Mouse (Mus musculus) neural tube, embryonic 12.5 days (tissue): ENCODE data around the gene Erich2. TPM values are rescaled to one million over a fixed set of nuclear protein-coding genes. Genes with fewer than 3 reads are reported as not detected.
A peak's percentile ranks its signal among the peaks of the same experiment; 100 is the strongest.

Experiments
- ATAC-seq: fragments of 200-750 bp; cut with Nextera tagmentation; 2 replicates; pipeline ENCODE4 v1.8.0; 2017; ENCODE audit warnings: low read depth, mild to moderate bottlenecking, moderate TSS enrichment, moderate library complexity; ENCODE audit not compliant: low FRiP score
- H3K27ac ChIP-seq: fragments of 300-500 bp; sonication (generic); 2 replicates; pipeline ENCODE4 v1.5.1; 2016
- H3K27me3 ChIP-seq: fragments of 300-500 bp; sonication (generic); replicated peaks from 2 replicates; pipeline ENCODE4 v1.6.1; 2016; ENCODE audit warnings: mild to moderate bottlenecking
- H3K36me3 ChIP-seq: fragments of 300-500 bp; sonication (generic); 2 replicates; pipeline ENCODE4 v1.6.1; 2016; ENCODE audit warnings: mild to moderate bottlenecking
- H3K4me1 ChIP-seq: fragments of 300-500 bp; sonication (generic); 2 replicates; pipeline ENCODE4 v1.6.1; 2016
- H3K4me2 ChIP-seq: fragments of 300-500 bp; sonication (generic); replicated peaks from 2 replicates; pipeline ENCODE4 v1.6.1; 2016; ENCODE audit warnings: mild to moderate bottlenecking
- H3K4me3 ChIP-seq: fragments of 300-500 bp; sonication (generic); 2 replicates; pipeline ENCODE4 v1.5.1; 2016
- H3K9ac ChIP-seq: fragments of 300-500 bp; sonication (generic); 2 replicates; pipeline ENCODE4 v1.6.1; 2016; ENCODE audit warnings: mild to moderate bottlenecking
- H3K9me3 ChIP-seq: fragments of 300-500 bp; sonication (generic); 2 replicates; pipeline ENCODE4 v1.6.1; 2016; ENCODE audit warnings: mild to moderate bottlenecking
- WGBS: fragments of 180-500 bp; shearing (Covaris S2); methylation state at CpG from one replicate; pipeline ENCODE4 v1.1.7; 2016; 5-methylcytosine and 5-hydroxymethylcytosine counted together
- polyA plus RNA-seq: library from polyadenylated mRNA; unstranded; fragments of >200 nt; fragmentation: Nextera tagmentation; extraction: Ambion mirVana; gene quantifications from 2 replicates; pipeline ENCODE4 v1.2.1, GENCODE M21; 2016

Gene Erich2
- polyA plus RNA-seq, 1 experiment from 2014 or later = 1.4 TPM

- H3K4me3 ChIP-seq = no peak overlapping the region
- H3K36me3 ChIP-seq = no peaks in the 10 kb centered on the region
- no peaks in the 10 kb centered on the region for H3K4me1 ChIP-seq
- no peak for ATAC-seq
- H3K4me2 ChIP-seq = no peak overlapping the region
- H3K9me3 ChIP-seq = no peaks in the 10 kb centered on the region
- no peak overlapping the region for H3K27ac ChIP-seq
- no peak overlapping the region for H3K9ac ChIP-seq
- H3K27me3 ChIP-seq = no peaks in the 10 kb centered on the region
- whole genome bisulfite sequencing = 84% methylated on average over 2 of the region's 2 CpGs
Measured at GRCm38 (mm10) chr2:70551446-70551845, 42.8 kb downstream of the Erich2 start.

GRCm38 (mm10) chr2:70552067-70552598, 43.5 kb downstream of the Erich2 start:
- H3K4me3 ChIP-seq = no peak overlapping the region
- ATAC-seq = no peak
- no peaks in the 10 kb centered on the region for H3K9me3 ChIP-seq
- H3K27ac ChIP-seq = no peak overlapping the region
- H3K9ac ChIP-seq = no peak overlapping the region
- no peaks in the 10 kb centered on the region for H3K4me1 ChIP-seq
- H3K36me3 ChIP-seq = no peaks in the 10 kb centered on the region
- WGBS = 85% methylated on average over 15 of the region's 15 CpGs
- no peak overlapping the region for H3K4me2 ChIP-seq
- no peaks in the 10 kb centered on the region for H3K27me3 ChIP-seq

GRCm38 (mm10) chr2:70552772-70553171, 44.2 kb downstream of the Erich2 start, which contains the start of gene Gad1:
Gad1 (plus strand) TSS chr2:70553072.
- Histone ChIP-seq H3K36me3 (no peaks in the 10 kb centered on the region), H3K27ac (no peak within 1 kb of the TSS), H3K27me3 (no peaks in the 10 kb centered on the region), H3K4me1 (no peaks in the 10 kb centered on the region), H3K9me3 (no peaks in the 10 kb centered on the region), H3K4me2 (no peak within 1 kb of the TSS), H3K4me3 (no peak within 1 kb of the TSS), H3K9ac (no peak within 1 kb of the TSS)
- WGBS = 63% methylated on average over 4 of the region's 4 CpGs
- ATAC-seq = no peak

GRCm38 (mm10) chr2:70553826-70554225, 45.2 kb downstream of the Erich2 start:
- Histone ChIP-seq H3K4me2 (no peak overlapping the region), H3K9ac (no peak overlapping the region), H3K9me3 (no peaks in the 10 kb centered on the region), H3K27me3 (peaks cover 1% of the 10 kb centered on the region), H3K4me3 (no peak overlapping the region), H3K36me3 (no peaks in the 10 kb centered on the region), H3K27ac (no peak overlapping the region), H3K4me1 (no peaks in the 10 kb centered on the region)
- ATAC-seq = no peak
- WGBS = 78% methylated on average over 3 of the region's 3 CpGs

GRCm38 (mm10) chr2:70558112-70558842, 49.7 kb downstream of the Erich2 start:
- no peaks in the 10 kb centered on the region for H3K36me3 ChIP-seq
- peak overlapping the region; percentile 38 for H3K4me2 ChIP-seq
- H3K27ac ChIP-seq = no peak overlapping the region
- ATAC-seq = no peak
- peaks cover 46% of the 10 kb centered on the region for H3K27me3 ChIP-seq
- no peaks in the 10 kb centered on the region for H3K9me3 ChIP-seq
- H3K9ac ChIP-seq = no peak overlapping the region
- H3K4me3 ChIP-seq = no peak overlapping the region
- 5% methylated on average over 17 of the region's 18 CpGs for WGBS
- H3K4me1 ChIP-seq = peaks cover 13% of the 10 kb centered on the region

GRCm38 (mm10) chr2:70558843-70559451, 50.3 kb downstream of the Erich2 start:
- Histone ChIP-seq H3K27me3 (peaks cover 52% of the 10 kb centered on the region), H3K4me1 (peaks cover 20% of the 10 kb centered on the region), H3K9me3 (no peaks in the 10 kb centered on the region), H3K4me3 (peak overlapping the region; percentile 19; the same call in 1 of the 2 replicates), H3K27ac (no peak overlapping the region), H3K9ac (0 out of 2 replicates have a peak overlapping the region, but pooled peaks have one; percentile 17), H3K4me2 (peak overlapping the region; percentile 38), H3K36me3 (no peaks in the 10 kb centered on the region)
- WGBS = 6% methylated on average over 24 of the region's 24 CpGs
- no peak for ATAC-seq

GRCm38 (mm10) chr2:70559520-70559919, 50.9 kb downstream of the Erich2 start:
- peaks cover 23% of the 10 kb centered on the region for H3K4me1 ChIP-seq
- H3K4me2 ChIP-seq = peak overlapping the region; percentile 38
- peaks cover 58% of the 10 kb centered on the region for H3K27me3 ChIP-seq
- H3K36me3 ChIP-seq = no peaks in the 10 kb centered on the region
- no peak overlapping the region for H3K9ac ChIP-seq
- H3K4me3 ChIP-seq = peak overlapping the region; percentile 19; the same call in 1 of the 2 replicates
- WGBS = 2% methylated on average over 13 of the region's 13 CpGs
- no peak overlapping the region for H3K27ac ChIP-seq
- no peaks in the 10 kb centered on the region for H3K9me3 ChIP-seq
- ATAC-seq = no peak

GRCm38 (mm10) chr2:70561077-70561795, 52.6 kb downstream of the Erich2 start:
- 1% methylated on average over 29 of the region's 29 CpGs for WGBS

GRCm38 (mm10) chr2:70562011-70562491, 53.4 kb downstream of the Erich2 start:
- peaks cover 35% of the 10 kb centered on the region for H3K4me1 ChIP-seq
- peak overlapping the region; percentile 44 for H3K4me3 ChIP-seq
- H3K9me3 ChIP-seq = no peaks in the 10 kb centered on the region
- ATAC-seq = no peak
- peak overlapping the region; percentile 67 for H3K27ac ChIP-seq
- no peaks in the 10 kb centered on the region for H3K36me3 ChIP-seq
- peak overlapping the region; percentile 74 for H3K9ac ChIP-seq
- H3K4me2 ChIP-seq = peak overlapping the region; percentile 58
- under 1% methylated on average over 42 of the region's 42 CpGs for WGBS
- peaks cover 84% of the 10 kb centered on the region for H3K27me3 ChIP-seq

More at GRCm38 (mm10) chr2:70561077-70561795, 52.6 kb downstream of the Erich2 start:
- Histone ChIP-seq H3K9ac (peak overlapping the region; percentile 74; the same call in 1 of the 2 replicates), H3K4me3 (peak overlapping the region; percentile 44), H3K27ac (peak overlapping the region; percentile 67), H3K4me2 (peak overlapping the region; percentile 58), H3K36me3 (no peaks in the 10 kb centered on the region), H3K4me1 (peaks cover 27% of the 10 kb centered on the region), H3K27me3 (peaks cover 75% of the 10 kb centered on the region), H3K9me3 (no peaks in the 10 kb centered on the region)
- ATAC-seq = peak; percentile 48

- peak overlapping the region; percentile 58 for H3K4me2 ChIP-seq
- peak overlapping the region; percentile 74 for H3K9ac ChIP-seq
- no peaks in the 10 kb centered on the region for H3K36me3 ChIP-seq
- H3K9me3 ChIP-seq = no peaks in the 10 kb centered on the region
- H3K27ac ChIP-seq = peak overlapping the region; percentile 67
- no peak for ATAC-seq
- WGBS = under 1% methylated on average over 34 of the region's 34 CpGs
- H3K4me1 ChIP-seq = peaks cover 40% of the 10 kb centered on the region
- H3K27me3 ChIP-seq = peaks cover 89% of the 10 kb centered on the region
- peak overlapping the region; percentile 44 for H3K4me3 ChIP-seq
Measured at GRCm38 (mm10) chr2:70562611-70562980, 54.0 kb downstream of the Erich2 start.

GRCm38 (mm10) chr2:70562981-70563671, 54.5 kb downstream of the Erich2 start:
- WGBS = under 1% methylated on average over 40 of the region's 40 CpGs
- Histone ChIP-seq H3K4me2 (peak overlapping the region; percentile 58), H3K36me3 (no peaks in the 10 kb centered on the region), H3K9ac (peak overlapping the region; percentile 74), H3K4me1 (peaks cover 45% of the 10 kb centered on the region), H3K4me3 (peak overlapping the region; percentile 44), H3K9me3 (no peaks in the 10 kb centered on the region), H3K27ac (peak overlapping the region; percentile 67), H3K27me3 (peaks cover 94% of the 10 kb centered on the region)
- no peak for ATAC-seq
